Mouse (Mus musculus) liver, embryonic 12.5 days (tissue): ENCODE data around the gene Tnfrsf4. TPM values are rescaled to one million over a fixed set of nuclear protein-coding genes. Genes with fewer than 3 reads are reported as not detected.

Experiments used
- ATAC-seq: fragments of 200-750 bp; cut with Nextera tagmentation; 2 replicates; pipeline ENCODE4 v1.8.0; 2017; ENCODE audit warnings: moderate number of reproducible peaks, mild to moderate bottlenecking, moderate library complexity
- H3K27ac ChIP-seq: fragments of 300-500 bp; sonication (generic); 2 replicates; pipeline ENCODE4 v1.5.1; 2016; ENCODE audit warnings: mild to moderate bottlenecking
- H3K27me3 ChIP-seq: fragments of 300-500 bp; sonication (generic); replicated peaks from 2 replicates; pipeline ENCODE4 v1.6.1; 2016; ENCODE audit warnings: mild to moderate bottlenecking, moderate library complexity
- H3K36me3 ChIP-seq: fragments of 300-500 bp; sonication (generic); 2 replicates; pipeline ENCODE4 v1.6.1; 2016; ENCODE audit warnings: mild to moderate bottlenecking, moderate library complexity
- H3K4me1 ChIP-seq: fragments of 300-500 bp; sonication (generic); 2 replicates; pipeline ENCODE4 v1.6.1; 2016
- H3K4me2 ChIP-seq: fragments of 300-500 bp; sonication (generic); 2 replicates; pipeline ENCODE4 v1.6.1; 2016; ENCODE audit warnings: mild to moderate bottlenecking, moderate library complexity
- H3K4me3 ChIP-seq: fragments of 300-500 bp; sonication (generic); 2 replicates; pipeline ENCODE4 v1.5.1; 2016; ENCODE audit warnings: mild to moderate bottlenecking, moderate library complexity
- H3K9ac ChIP-seq: fragments of 300-500 bp; sonication (generic); 2 replicates; pipeline ENCODE4 v1.6.1; 2016; ENCODE audit warnings: mild to moderate bottlenecking, moderate library complexity
- H3K9me3 ChIP-seq: fragments of 300-500 bp; sonication (generic); replicated peaks from 2 replicates; pipeline ENCODE4 v1.6.1; 2016; ENCODE audit warnings: mild to moderate bottlenecking, moderate library complexity
- WGBS: fragments of 180-500 bp; shearing (Covaris S2); methylation state at CpG from one replicate; pipeline ENCODE4 v1.1.7; 2016; ENCODE audit not compliant: insufficient replicate concordance; 5-methylcytosine and 5-hydroxymethylcytosine counted together
- polyA plus RNA-seq: library from polyadenylated mRNA; unstranded; fragments of >200 nt; fragmentation: Nextera tagmentation; extraction: Ambion mirVana; gene quantifications from 2 replicates; pipeline ENCODE4 v1.2.1, GENCODE M21; 2016

The Tnfrsf4 gene
- polyA plus RNA-seq: 0.39 and 0.60 TPM in 2 replicates

DNA sequence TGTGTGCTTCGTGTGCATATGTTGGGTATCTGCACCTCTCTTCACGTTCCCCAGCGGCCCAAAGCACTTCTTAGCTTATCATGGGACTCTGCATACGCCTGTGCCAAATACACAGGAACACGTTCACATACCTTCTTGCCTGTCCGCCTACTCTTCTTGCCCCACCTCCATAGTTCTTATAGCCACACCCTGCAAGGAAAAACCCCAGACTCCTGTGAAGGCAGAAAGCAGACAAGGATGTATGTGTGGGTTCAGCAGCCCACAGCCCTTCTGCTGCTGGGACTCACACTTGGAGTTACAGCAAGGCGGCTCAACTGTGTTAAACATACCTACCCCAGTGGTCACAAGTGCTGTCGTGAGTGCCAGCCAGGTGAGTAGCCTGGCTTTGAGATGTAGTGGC is at the start of gene Tnfrsf4:
Gene Tnfrsf4 (plus strand): TSS at position 207 of the 400 bp plus-strand sequence.
- no peak for ATAC-seq
- H3K4me1 ChIP-seq: no peaks in the 10 kb centered on the region
- WGBS: 69% methylated on average over 8 of the region's 8 CpGs
- no peaks in the 10 kb centered on the region for H3K27me3 ChIP-seq
- no peak within 1 kb of the TSS for H3K4me3 ChIP-seq
- no peak within 1 kb of the TSS for H3K4me2 ChIP-seq
- H3K27ac ChIP-seq: no peak within 1 kb of the TSS
- no peaks in the 10 kb centered on the region for H3K9me3 ChIP-seq
- peaks cover 68% of the 10 kb centered on the region for H3K36me3 ChIP-seq
- no peak within 1 kb of the TSS for H3K9ac ChIP-seq

DNA sequence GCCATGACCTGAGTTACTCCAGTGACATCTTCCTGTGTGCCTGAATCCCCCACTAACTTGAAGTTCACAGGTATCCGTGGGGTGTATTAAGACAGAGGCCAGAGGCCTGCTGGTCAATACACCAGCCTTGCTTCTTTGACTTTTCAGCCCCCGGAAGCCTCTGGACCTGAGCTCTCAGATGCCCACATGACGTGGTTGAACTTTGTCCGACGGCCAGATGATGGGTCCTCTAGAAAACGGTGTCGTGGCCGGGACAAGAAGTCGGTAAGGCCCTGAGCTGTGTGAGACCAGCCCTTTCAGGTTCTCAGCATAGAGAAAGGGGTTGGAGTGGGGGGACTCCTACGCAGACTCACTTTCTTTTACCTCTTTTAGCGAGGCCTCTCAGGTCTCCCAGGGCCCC is 49.2 kb upstream of the Tnfrsf4 start:
- peak overlapping the region; percentile 78 for H3K27ac ChIP-seq
- no peak overlapping the region for H3K4me3 ChIP-seq
- peaks cover 72% of the 10 kb centered on the region for H3K4me1 ChIP-seq
- 84% methylated on average over 11 of the region's 11 CpGs for whole genome bisulfite sequencing
- peak overlapping the region; percentile 74; the same call in 1 of the 2 replicates for H3K9ac ChIP-seq
- H3K36me3 ChIP-seq: peaks cover 37% of the 10 kb centered on the region
- H3K9me3 ChIP-seq: no peaks in the 10 kb centered on the region
- H3K27me3 ChIP-seq: no peaks in the 10 kb centered on the region
- peak overlapping the region; percentile 96 for H3K4me2 ChIP-seq
- ATAC-seq: no peak

DNA sequence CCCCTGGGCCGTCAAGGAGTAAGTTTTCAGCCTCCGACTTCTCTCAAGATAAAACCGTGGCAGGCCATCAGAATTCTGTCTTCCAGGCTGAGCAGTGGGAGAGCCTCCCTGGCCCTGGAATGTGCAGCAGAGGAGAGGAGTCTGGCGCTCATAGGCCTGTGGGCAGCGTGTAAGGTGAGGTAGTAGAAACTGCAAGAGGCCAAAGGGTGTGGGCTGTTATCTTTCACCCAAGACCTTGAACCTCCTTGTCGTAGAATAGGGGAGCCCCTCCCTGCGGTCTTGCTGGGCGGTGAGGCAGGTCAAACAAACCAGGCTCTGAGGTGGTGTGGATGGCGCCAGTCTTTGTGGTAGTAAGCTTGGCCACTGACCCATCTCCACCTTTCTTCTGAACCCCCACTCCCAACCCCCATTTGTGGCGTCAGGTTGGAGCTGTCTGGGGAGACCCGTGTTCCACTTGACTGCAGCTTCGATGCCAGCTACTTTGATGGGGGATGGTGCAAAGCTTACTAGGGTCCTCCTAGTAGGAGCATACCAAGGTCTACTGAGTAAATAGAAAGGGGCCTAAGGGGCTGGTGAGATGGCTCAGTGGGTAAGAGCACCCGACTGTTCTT is 44.5 kb upstream of the Tnfrsf4 start:
- ATAC-seq: peak; percentile 82
- Histone ChIP-seq H3K4me1 (peaks cover 44% of the 10 kb centered on the region), H3K4me2 (peak overlapping the region; percentile 57), H3K27ac (peak overlapping the region; percentile 59), H3K36me3 (peaks cover 28% of the 10 kb centered on the region), H3K4me3 (0 out of 2 replicates have a peak overlapping the region, but pooled peaks have one; percentile 3), H3K9ac (peak overlapping the region; percentile 42; the same call in 1 of the 2 replicates), H3K27me3 (no peaks in the 10 kb centered on the region), H3K9me3 (no peaks in the 10 kb centered on the region)
- 50% methylated on average over 13 of the region's 13 CpGs for WGBS

DNA sequence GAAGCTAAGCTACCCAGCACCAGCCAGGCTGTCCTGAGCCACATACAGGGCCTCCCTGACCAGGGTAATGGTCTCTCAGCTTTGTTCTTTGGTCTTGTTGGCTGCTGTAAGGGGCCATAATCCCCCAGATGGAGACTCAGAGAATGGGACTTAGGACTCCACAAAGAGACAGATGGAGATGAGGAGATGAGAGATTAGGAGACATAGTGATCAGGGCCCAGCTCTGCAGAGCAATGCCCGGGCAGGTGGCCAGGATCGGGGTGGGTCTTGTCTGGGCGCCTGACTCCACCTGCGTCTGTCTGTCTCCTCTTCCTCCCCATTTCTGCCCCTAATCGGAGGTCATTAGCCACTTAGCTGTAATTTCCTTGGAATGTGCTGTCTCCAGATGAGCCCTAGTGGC is 43.4 kb upstream of the Tnfrsf4 start:
- Histone ChIP-seq H3K4me2 (no peak overlapping the region), H3K36me3 (peaks cover 18% of the 10 kb centered on the region), H3K4me3 (no peak overlapping the region), H3K9ac (no peak overlapping the region), H3K9me3 (no peaks in the 10 kb centered on the region), H3K4me1 (peaks cover 32% of the 10 kb centered on the region), H3K27me3 (no peaks in the 10 kb centered on the region), H3K27ac (0 out of 2 replicates have a peak overlapping the region, but pooled peaks have one; percentile 23)
- no peak for ATAC-seq
- 82% methylated on average over 5 of the region's 5 CpGs for WGBS

DNA sequence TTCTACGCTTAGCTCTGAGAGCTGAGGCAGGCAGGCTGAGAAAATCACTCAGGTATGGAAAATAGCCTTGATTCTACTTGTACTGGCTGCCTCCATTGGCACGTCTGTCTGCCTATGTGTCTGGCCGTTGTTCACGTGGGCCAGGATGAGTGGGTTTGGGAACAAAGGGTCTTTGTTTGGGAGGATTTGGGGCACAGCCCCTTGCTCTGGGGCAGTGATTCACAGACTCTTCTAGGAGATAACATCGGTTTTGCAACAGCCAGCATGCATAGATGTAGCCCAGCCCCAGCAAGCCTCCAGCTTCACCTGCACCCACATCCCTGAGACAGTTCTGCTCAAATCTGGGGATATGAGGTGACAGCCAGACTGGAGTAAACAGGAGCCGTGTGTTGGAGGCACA is 41.0 kb upstream of the Tnfrsf4 start:
- Histone ChIP-seq H3K9me3 (no peaks in the 10 kb centered on the region), H3K27ac (no peak overlapping the region), H3K9ac (no peak overlapping the region), H3K27me3 (no peaks in the 10 kb centered on the region), H3K4me1 (peaks cover 25% of the 10 kb centered on the region), H3K36me3 (no peaks in the 10 kb centered on the region), H3K4me3 (no peak overlapping the region), H3K4me2 (no peak overlapping the region)
- no peak for ATAC-seq
- 72% methylated on average over 6 of the region's 6 CpGs for WGBS

DNA sequence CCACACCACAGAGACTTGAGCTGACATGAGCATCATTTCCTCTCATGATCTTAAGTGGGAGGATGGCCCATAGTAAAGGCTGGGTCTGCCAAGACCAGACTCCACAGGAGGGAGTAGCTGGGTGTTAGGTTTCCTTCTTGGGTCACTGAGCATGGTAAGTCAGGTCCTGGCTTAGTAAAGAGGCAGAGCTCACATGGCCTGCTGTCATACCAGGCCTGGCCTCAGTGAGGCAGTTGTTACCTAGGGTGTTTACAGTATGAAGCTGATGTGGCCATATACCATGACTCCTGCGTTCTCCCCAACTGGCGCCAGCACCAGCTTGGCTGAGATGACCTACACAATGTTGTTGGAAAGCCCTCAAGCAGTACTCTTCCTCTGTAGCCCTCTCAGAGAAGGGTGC is 40.4 kb upstream of the Tnfrsf4 start:
- 87% methylated on average over 2 of the region's 2 CpGs for WGBS
- Histone ChIP-seq H3K27me3 (no peaks in the 10 kb centered on the region), H3K9me3 (no peaks in the 10 kb centered on the region), H3K4me3 (no peak overlapping the region), H3K9ac (no peak overlapping the region), H3K4me2 (no peak overlapping the region), H3K36me3 (no peaks in the 10 kb centered on the region), H3K4me1 (peaks cover 20% of the 10 kb centered on the region), H3K27ac (no peak overlapping the region)
- no peak for ATAC-seq

DNA sequence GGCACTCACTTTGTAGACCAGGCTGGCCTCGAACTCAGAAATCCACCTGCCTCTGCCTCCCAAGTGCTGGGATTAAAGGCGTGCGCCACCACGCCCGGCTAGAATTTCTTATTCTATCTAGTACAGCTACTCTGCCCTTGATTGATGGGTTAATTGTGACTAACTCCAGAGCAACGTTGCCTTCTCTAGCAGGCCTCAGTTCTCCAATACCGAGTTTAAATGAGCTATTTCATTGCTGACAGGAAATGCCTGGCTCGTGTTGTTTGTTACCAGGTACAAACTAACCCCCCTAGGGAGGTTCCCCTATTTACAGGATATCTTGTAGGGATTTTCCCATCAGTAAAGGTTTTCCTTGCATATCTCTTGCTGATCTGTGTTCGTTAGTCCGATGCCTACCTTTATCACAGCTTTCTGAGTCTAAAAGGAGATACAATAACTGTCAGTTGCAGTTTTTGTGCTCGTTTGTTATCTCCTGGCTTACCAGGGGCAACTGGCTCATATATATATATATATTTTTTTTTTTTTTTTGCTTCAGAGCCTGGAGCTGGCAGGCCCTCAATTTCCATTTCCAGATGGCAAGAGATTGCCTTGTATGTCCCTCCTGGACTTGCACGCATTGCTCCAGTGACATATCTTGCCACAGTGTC is 32.1 kb upstream of the Tnfrsf4 start:
- Histone ChIP-seq H3K9me3 (no peaks in the 10 kb centered on the region), H3K9ac (no peak overlapping the region), H3K27me3 (peaks cover 16% of the 10 kb centered on the region), H3K27ac (no peak overlapping the region), H3K4me1 (peaks cover 16% of the 10 kb centered on the region), H3K36me3 (no peaks in the 10 kb centered on the region), H3K4me3 (no peak overlapping the region), H3K4me2 (no peak overlapping the region)
- WGBS: 51% methylated on average over 12 of the region's 12 CpGs
- ATAC-seq: no peak

DNA sequence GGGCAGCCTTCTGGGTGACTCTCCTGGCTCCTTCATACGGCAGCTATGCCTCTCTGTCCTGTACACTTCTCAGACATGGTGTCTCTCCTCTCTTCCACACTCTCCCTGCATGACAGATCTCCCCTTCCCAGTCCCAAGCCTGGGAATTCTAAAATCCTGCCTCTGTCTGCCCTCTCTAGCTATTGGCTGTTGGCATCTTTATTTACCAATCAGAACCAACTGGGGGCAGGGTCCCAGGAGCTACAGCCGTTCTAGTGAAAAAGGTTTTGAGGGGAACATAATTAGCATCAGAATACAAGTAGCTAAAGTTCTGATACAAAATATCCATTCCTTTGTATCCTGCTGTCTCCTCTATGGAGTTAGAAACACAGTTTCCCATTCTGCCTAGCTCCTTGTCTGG is 29.9 kb upstream of the Tnfrsf4 start:
- H3K27ac ChIP-seq: no peak overlapping the region
- peaks cover 32% of the 10 kb centered on the region for H3K4me1 ChIP-seq
- 32% methylated on average over 2 of the region's 2 CpGs for WGBS
- H3K27me3 ChIP-seq: peaks cover 16% of the 10 kb centered on the region
- H3K9me3 ChIP-seq: no peaks in the 10 kb centered on the region
- no peak overlapping the region for H3K4me3 ChIP-seq
- no peak overlapping the region for H3K4me2 ChIP-seq
- 0 out of 2 replicates have a peak overlapping the region, but pooled peaks have one; percentile 7 for H3K9ac ChIP-seq
- no peak for ATAC-seq
- no peaks in the 10 kb centered on the region for H3K36me3 ChIP-seq

DNA sequence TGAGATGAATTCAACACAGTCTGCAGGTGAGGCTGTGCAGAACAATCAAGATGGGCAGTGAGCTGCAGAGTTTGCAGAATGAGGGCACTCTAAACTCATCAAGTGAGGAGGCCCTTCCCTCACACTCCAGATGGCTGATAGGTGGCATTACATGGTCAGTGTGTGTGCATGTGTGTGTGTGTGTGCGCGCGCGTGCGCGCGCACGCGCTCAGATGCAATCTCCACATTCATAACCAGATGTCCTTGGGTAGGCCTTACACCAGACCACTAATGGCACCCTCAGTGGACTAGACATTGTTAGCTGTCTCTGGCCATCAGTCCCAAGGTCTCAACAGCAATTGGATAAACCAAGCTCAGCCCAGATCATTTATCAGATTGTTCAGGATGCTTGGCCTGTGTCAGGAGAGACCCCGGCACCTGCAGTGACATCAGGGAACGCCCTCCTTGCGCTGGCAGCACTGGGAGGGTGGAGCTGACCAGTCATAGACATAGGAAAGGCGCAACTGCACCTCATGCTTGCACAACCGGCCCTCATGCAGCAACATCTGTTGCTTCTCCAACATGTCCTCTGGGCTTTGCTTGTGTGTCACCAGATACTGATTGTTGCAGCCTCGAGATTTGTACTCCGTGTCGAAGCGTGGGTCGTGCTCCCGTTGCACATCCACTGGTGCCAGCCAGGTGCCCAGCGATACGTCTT is 22.3 kb upstream of the Tnfrsf4 start:
- H3K4me1 ChIP-seq: peaks cover 68% of the 10 kb centered on the region
- no peaks in the 10 kb centered on the region for H3K27me3 ChIP-seq
- WGBS: 66% methylated on average over 22 of the region's 22 CpGs
- peak overlapping the region; percentile 100 for H3K4me2 ChIP-seq
- peak overlapping the region; percentile 96 for H3K27ac ChIP-seq
- peak overlapping the region; percentile 81 for H3K4me3 ChIP-seq
- peaks cover 20% of the 10 kb centered on the region for H3K36me3 ChIP-seq
- no peaks in the 10 kb centered on the region for H3K9me3 ChIP-seq
- ATAC-seq: no peak
- peak overlapping the region; percentile 87 for H3K9ac ChIP-seq

DNA sequence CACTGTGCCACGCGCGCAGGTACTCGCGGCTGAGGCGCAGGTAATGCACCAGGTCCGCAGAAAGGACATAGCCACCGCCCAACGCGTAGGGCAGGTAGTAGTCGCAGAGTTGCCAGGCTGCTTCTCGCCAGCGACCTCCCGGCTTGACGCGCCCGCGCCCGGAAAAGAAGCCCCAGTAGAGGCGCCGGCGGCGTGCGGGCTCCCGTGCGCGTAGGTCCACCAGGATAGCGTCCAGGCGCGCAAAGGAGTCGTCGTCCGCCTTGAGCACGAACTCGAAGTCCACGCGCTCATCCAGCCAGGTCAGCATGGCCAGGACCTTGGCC is 21.8 kb upstream of the Tnfrsf4 start:
- peak overlapping the region; percentile 100 for H3K4me2 ChIP-seq
- H3K4me3 ChIP-seq: peak overlapping the region; percentile 81
- H3K27me3 ChIP-seq: no peaks in the 10 kb centered on the region
- peak overlapping the region; percentile 87 for H3K9ac ChIP-seq
- H3K36me3 ChIP-seq: peaks cover 25% of the 10 kb centered on the region
- WGBS: 12% methylated on average over 37 of the region's 37 CpGs
- H3K27ac ChIP-seq: peak overlapping the region; percentile 96
- no peak for ATAC-seq
- peaks cover 68% of the 10 kb centered on the region for H3K4me1 ChIP-seq
- H3K9me3 ChIP-seq: no peaks in the 10 kb centered on the region

DNA sequence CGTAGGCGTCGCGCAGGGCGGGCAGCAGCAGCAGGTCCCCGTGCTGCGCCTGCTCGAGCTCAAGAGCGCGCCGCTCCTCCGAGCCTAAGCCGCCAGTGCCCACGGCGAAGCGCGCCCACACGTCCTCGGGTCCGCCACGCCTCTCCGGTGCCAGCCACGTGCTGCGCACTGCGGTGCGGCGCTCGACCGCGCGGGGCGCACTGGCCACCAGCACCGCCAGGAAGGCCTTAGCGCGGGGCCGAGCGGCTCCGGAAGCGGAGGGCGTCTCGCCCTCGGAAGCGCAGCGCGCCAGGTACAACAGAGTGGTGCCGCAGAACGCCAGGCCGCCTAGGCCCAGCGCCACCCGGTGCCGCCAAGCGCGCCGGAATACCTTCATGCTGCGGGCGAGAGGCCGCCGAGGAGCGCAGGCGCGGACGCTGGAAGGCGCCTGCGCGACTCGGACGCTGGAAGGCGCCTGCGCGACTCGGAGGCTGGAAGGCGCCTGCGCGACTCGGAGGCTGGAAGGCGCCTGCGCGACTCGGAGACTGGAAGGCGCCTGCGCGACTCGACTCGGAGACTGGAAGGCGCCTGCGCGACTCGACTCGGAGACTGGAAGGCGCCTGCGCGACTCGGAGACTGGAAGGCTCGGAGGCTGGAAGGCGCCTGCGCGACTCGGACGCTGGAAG is 21.3 kb upstream of the Tnfrsf4 start, which contains the start of the genes B3galt6 and Sdf4:
Gene B3galt6 (minus strand): TSS at position 409 of the 665 bp plus-strand sequence.
Gene Sdf4 (plus strand): TSS at position 632 of the 665 bp plus-strand sequence.
- no peaks in the 10 kb centered on the region for H3K27me3 ChIP-seq
- H3K4me3 ChIP-seq: peak within 1 kb of the TSS; percentile 81
- no peaks in the 10 kb centered on the region for H3K9me3 ChIP-seq
- H3K36me3 ChIP-seq: peaks cover 30% of the 10 kb centered on the region
- H3K4me2 ChIP-seq: peak within 1 kb of the TSS; percentile 100
- peak; percentile 81 for ATAC-seq
- peaks cover 67% of the 10 kb centered on the region for H3K4me1 ChIP-seq
- H3K9ac ChIP-seq: peak within 1 kb of the TSS; percentile 87
- peak within 1 kb of the TSS; percentile 96 for H3K27ac ChIP-seq
- WGBS: 2% methylated on average over 81 of the region's 99 CpGs
